Mouse (Mus musculus) right cerebral cortex, postnatal 36 days (tissue): ENCODE results near the gene Npcd.

Experiments
- DNase-seq, 2 experiments: peaks; one replicate each; pipeline ENCODE4 v3.0.0; 2022; ENCODE audit warnings: low spot score in 2 of 2, mixed read lengths in 1 of 2

Gene Npcd

DNA sequence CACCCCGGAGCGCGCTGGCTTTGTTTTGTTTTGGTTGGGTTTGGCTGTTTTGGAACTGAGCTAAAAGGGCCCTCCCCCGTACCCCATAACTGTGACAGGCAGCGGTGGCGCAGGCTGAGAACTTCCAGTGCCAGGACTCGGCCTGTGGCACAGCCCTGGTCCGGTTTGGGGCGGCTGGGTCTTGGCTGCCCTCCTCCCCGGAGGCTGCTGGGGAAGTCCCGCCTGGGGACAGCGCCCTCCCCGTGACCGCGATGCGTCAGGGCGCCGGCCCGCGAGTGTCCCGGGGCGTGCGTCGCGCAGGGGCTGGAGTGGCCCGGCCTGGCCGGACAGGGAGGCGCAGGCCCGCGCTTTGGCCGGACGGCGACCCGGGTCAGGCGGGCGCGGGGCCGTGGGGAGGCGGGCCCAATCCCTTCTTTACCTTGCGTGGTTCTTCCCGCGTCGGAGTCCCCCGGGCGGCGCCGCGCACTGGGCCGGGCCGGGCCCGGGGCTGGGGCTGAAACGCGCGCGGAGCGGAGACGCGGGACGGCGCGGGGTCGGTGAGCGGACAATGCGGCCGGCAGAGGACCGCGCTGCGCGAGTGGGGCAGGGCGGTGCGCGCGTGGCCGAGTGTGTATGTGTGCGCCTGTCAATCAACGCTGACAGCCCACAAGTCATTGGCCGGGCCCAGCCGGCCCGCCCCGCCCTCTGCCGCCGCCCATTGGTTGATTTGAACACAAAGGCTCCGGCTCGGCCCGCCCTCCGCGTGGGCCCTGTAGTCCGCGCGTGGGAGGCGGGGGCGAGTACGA lies 91.9 kb downstream of the Npcd start, which contains the start of gene Sun2:
Gene Sun2 (minus strand): TSS at position 616 of the 785 bp plus-strand sequence.
- DNase-seq = peak; percentile 92 to 93

GRCm38 (mm10) chr15:79741173-79741858 lies 92.7 kb downstream of the Npcd start:
- no peak for DNase-seq

GRCm38 (mm10) chr15:79740739-79741138 lies 93.3 kb downstream of the Npcd start:
- no peak for DNase-seq
